Mouse (Mus musculus) intestine, postnatal 0 days (tissue): Measurements from ENCODE around the gene Dcun1d5. TPM values are rescaled to one million over a fixed set of nuclear protein-coding genes. Genes with fewer than 3 reads are reported as not detected.

Source experiments
- ATAC-seq: fragments of 200-750 bp; cut with Nextera tagmentation; 2 replicates; pipeline ENCODE4 v1.8.0; 2017; ENCODE audit warnings: mild to moderate bottlenecking, moderate TSS enrichment, moderate library complexity
- H3K27ac ChIP-seq: fragments of 300-500 bp; sonication (generic); 2 replicates; pipeline ENCODE4 v1.5.1; 2014; ENCODE audit warnings: mild to moderate bottlenecking, low read depth, low read length, moderate library complexity
- H3K27me3 ChIP-seq: fragments of 300-500 bp; sonication (generic); replicated peaks from 2 replicates; pipeline ENCODE4 v1.6.1; 2014; ENCODE audit warnings: low read length, mixed read lengths; ENCODE audit not compliant: control insufficient read depth, insufficient read depth
- H3K36me3 ChIP-seq: fragments of 300-500 bp; sonication (generic); 2 replicates; pipeline ENCODE4 v1.6.1; 2014; ENCODE audit warnings: mild to moderate bottlenecking, moderate library complexity; ENCODE audit not compliant: control insufficient read depth, insufficient read depth
- H3K4me1 ChIP-seq: fragments of 300-500 bp; sonication (generic); replicated peaks from 2 replicates; pipeline ENCODE4 v1.6.1; 2014; ENCODE audit warnings: antibody characterized with exemption, low read length, mixed read lengths; ENCODE audit not compliant: control insufficient read depth, insufficient read depth
- H3K4me2 ChIP-seq: fragments of 300-500 bp; sonication (generic); replicated peaks from 2 replicates; pipeline ENCODE4 v1.6.1; 2014; ENCODE audit warnings: low read depth, mild to moderate bottlenecking, moderate library complexity
- H3K4me3 ChIP-seq: fragments of 300-500 bp; sonication (generic); 2 replicates; pipeline ENCODE4 v1.5.1; 2014; ENCODE audit warnings: low read depth, low read length
- H3K9ac ChIP-seq: fragments of 300-500 bp; sonication (generic); 2 replicates; pipeline ENCODE4 v1.6.1; 2014; ENCODE audit warnings: mild to moderate bottlenecking, low read depth, low read length
- H3K9me3 ChIP-seq: fragments of 300-500 bp; sonication (generic); 2 replicates; pipeline ENCODE4 v1.6.1; 2016; ENCODE audit warnings: mixed run types; ENCODE audit not compliant: control insufficient read depth
- CTCF ChIP-seq: sonication (generic); IDR thresholded peaks from 2 replicates; pipeline ENCODE4 v1.5.1; 2016; ENCODE audit warnings: low read depth, mild to moderate bottlenecking, control low read depth, antibody characterized with exemption, moderate library complexity
- WGBS: fragments of 180-500 bp; shearing (Covaris S2); extraction: QIAGEN DNeasy Blood & Tissue Kit; methylation state at CpG from one replicate; pipeline ENCODE4 v1.1.7; 2014; 5-methylcytosine and 5-hydroxymethylcytosine counted together
- polyA plus RNA-seq: library from polyadenylated mRNA; unstranded; fragments of >200 nt; fragmentation: Nextera tagmentation; extraction: Ambion mirVana; gene quantifications from 2 replicates; pipeline ENCODE4 v1.2.1, GENCODE M21; 2015

Dcun1d5 gene
- polyA plus RNA-seq: 73.5 and 78.9 TPM in 2 replicates

DNA sequence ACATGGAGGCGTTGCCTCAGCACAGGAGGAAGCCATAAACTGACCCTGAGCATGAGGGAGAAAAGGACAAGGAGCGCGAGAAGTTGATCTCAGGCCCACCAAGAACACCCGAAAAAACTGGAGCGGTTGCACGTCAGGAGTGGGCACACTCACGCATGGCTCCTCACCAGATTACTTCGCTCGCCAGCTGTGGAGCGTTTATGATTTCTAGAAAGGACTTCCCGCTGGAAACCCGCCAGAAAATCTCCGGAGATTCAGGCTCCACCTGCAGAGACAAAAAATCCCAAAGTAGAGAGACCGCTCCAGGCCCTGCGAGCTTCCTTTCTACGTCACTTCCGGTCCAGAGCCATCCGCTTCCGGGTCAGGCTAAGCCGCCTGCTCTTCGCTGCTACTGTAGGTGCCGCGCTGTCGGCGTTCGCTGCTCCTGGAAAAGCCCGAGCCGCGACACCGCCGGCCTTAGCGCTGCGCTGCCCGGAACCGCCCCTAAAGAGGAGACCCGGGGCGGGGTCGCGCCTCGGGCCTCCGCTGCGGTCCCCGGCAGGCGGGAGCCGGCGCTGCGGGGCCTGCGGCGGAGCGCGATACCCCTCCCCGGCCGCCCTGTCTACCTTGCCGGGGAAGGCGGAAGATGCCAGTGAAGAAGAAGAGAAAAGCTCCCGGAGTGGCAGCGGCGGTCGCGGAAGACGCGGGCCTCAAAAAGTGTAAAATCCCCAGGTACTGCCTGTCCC is at the start of gene Dcun1d5, which contains the start of gene Dync2h1:
TSS of gene Dcun1d5 (plus strand) at position 349 of the 725 bp plus-strand sequence.
TSS of gene Dync2h1 (minus strand) at position 275 of the 725 bp plus-strand sequence.
- under 1% methylated on average over 60 of the region's 62 CpGs for WGBS
- TF ChIP-seq CTCF: no peak
- Histone ChIP-seq H3K4me1 (no peaks in the 10 kb centered on the region; the same call in 1 of the 2 replicates), H3K9ac (peak within 1 kb of the TSS; percentile 89), H3K27ac (peak within 1 kb of the TSS; percentile 92), H3K4me3 (peak within 1 kb of the TSS; percentile 87), H3K9me3 (no peaks in the 10 kb centered on the region), H3K4me2 (peak within 1 kb of the TSS; percentile 87), H3K36me3 (0 out of 2 replicates have a peak, but pooled peaks cover 2% of the 10 kb centered on the region), H3K27me3 (no peaks in the 10 kb centered on the region)
- ATAC-seq: peak; percentile 100

DNA sequence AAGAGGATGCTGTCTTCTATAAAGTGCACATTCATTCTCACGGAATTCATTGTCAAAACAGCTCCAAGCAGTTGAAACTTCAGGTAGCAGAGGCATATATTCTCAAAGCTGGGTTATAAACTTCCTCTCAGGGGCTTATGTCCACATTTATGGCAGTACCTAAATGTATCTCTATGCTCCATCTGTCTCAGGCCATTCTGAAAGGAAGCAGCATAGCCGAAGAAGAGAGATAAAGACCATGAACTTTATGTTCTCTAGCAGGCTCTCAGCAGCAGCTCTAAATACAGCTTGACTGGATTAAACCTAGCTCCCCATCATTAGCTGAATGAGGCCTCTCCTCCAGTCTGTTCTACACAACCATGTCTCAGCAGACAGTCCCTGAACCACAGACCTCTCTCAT is 29.9 kb upstream of the Dcun1d5 start:
- Histone ChIP-seq H3K27me3 (no peaks in the 10 kb centered on the region), H3K4me1 (no peaks in the 10 kb centered on the region), H3K9ac (no peak overlapping the region), H3K9me3 (no peaks in the 10 kb centered on the region), H3K27ac (no peak overlapping the region), H3K4me2 (no peak overlapping the region), H3K36me3 (peaks cover 20% of the 10 kb centered on the region), H3K4me3 (no peak overlapping the region)
- whole genome bisulfite sequencing: 83% methylated on average over 2 of the region's 2 CpGs
- no peak for ATAC-seq
- TF ChIP-seq CTCF: no peak

DNA sequence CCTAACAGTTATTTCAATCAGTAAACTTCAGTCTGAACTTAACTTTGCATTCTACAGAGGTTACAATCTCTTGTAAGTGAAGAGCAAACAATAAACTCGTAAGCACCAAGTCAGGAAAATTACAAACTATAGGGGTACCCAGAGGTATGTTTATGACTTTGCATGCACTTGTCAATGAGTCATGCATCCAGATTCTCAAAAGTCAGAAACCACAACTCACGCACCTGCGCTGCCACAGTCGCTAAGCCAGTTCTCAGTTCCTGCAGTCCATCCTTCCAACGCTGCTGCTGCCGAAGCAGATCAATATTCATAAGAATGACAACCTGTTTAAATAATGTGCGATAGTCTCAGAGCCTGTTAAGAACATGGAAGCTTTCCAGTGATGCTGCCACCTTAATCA is 25.7 kb upstream of the Dcun1d5 start:
- no peak overlapping the region for H3K4me3 ChIP-seq
- H3K27me3 ChIP-seq: no peaks in the 10 kb centered on the region
- no peak for ATAC-seq
- H3K4me1 ChIP-seq: no peaks in the 10 kb centered on the region
- 83% methylated on average over 7 of the region's 7 CpGs for WGBS
- no peak for TF ChIP-seq CTCF
- no peaks in the 10 kb centered on the region for H3K9me3 ChIP-seq
- H3K27ac ChIP-seq: no peak overlapping the region
- H3K9ac ChIP-seq: no peak overlapping the region
- peaks cover 28% of the 10 kb centered on the region for H3K36me3 ChIP-seq
- no peak overlapping the region for H3K4me2 ChIP-seq

DNA sequence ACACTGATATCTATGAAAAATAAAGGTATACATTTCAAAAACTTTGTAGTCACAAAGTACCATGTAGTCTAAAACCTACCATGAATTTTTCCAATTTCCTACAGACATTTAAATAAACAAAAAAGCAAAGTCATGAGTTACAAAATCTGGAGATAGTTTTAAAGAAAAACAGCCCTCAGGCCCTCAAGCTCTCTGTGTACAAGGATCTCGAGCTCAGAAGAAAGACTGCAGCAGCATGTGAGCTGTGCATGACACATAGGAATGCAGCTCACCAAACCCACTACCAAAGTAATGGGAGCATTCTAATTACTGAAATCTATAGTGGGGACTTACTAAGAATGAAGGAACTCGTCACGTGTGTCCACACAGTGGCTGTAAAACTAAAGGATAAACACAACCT is 24.6 kb upstream of the Dcun1d5 start:
- H3K4me1 ChIP-seq: no peaks in the 10 kb centered on the region
- no peak for TF ChIP-seq CTCF
- no peak overlapping the region for H3K27ac ChIP-seq
- H3K9ac ChIP-seq: no peak overlapping the region
- H3K36me3 ChIP-seq: peaks cover 28% of the 10 kb centered on the region
- H3K4me3 ChIP-seq: no peak overlapping the region
- ATAC-seq: no peak
- WGBS: 61% methylated on average over 3 of the region's 3 CpGs
- H3K27me3 ChIP-seq: no peaks in the 10 kb centered on the region
- no peak overlapping the region for H3K4me2 ChIP-seq
- no peaks in the 10 kb centered on the region for H3K9me3 ChIP-seq

DNA sequence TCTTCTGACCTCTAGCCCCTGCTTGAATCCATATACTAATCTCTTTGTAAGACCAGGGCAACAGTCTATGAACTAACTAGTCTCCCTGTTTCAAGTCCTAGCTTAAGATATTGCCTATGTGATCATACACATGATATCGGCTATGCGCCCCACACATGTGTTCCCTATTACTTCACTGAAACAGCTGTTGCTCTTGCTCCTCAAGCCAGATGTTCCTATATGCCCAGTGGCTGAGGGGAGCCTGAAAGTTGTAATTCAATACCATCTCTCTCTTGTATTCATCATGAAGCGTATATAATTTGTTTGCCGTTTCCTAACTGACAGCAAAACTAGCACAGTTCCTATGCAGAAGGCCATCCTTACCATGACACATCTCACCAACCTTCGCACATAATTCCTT is 23.6 kb upstream of the Dcun1d5 start:
- H3K36me3 ChIP-seq: peaks cover 28% of the 10 kb centered on the region
- no peak for ATAC-seq
- H3K9me3 ChIP-seq: no peaks in the 10 kb centered on the region
- TF ChIP-seq CTCF: no peak
- no peak overlapping the region for H3K27ac ChIP-seq
- H3K4me3 ChIP-seq: no peak overlapping the region
- H3K4me1 ChIP-seq: no peaks in the 10 kb centered on the region
- H3K4me2 ChIP-seq: no peak overlapping the region
- H3K9ac ChIP-seq: no peak overlapping the region
- no peaks in the 10 kb centered on the region for H3K27me3 ChIP-seq
- 94% methylated on average over 5 of the region's 5 CpGs for WGBS

DNA sequence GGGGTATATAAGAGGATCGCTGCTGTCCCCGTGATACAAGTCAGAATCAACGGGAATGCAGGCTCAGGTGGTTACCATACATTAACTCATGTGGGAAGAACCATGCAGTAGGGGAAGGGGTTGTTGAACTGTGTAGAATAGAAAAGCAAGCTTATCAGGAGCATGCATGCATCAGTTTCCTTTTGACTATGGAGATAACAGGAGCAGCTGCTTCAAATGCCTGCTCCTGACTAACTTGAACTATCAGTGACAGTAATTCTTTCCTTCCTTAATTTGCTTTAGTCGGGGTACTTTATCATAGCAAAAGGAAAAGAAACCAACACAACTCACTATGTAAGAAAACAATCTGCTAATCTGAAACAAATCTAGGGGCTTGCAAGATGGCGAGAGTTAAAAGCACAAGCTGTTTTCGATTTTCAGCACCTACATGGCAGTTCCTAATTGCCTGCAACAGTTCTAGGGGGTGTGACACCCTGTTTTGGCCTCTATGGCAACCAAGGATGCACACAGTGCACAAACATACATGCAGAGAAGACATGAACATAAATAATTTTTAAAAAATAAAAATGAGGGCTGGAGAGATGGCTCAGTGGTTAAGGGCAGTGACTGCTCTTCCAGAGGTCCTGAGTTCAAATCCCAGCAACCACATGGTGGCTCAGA is 16.9 kb upstream of the Dcun1d5 start:
- no peak overlapping the region for H3K4me3 ChIP-seq
- H3K4me2 ChIP-seq: no peak overlapping the region
- no peaks in the 10 kb centered on the region for H3K9me3 ChIP-seq
- 0 out of 2 replicates have a peak, but pooled peaks cover 3% of the 10 kb centered on the region for H3K36me3 ChIP-seq
- no peaks in the 10 kb centered on the region for H3K27me3 ChIP-seq
- no peak overlapping the region for H3K27ac ChIP-seq
- ATAC-seq: no peak
- no peaks in the 10 kb centered on the region for H3K4me1 ChIP-seq
- WGBS: 93% methylated on average over 6 of the region's 6 CpGs
- no peak overlapping the region for H3K9ac ChIP-seq
- TF ChIP-seq CTCF: no peak
